Mouse (Mus musculus) intestine, embryonic 14.5 days (tissue): ENCODE measurements at regions not wholly inside any gene's neighbourhood (a gene's known extent, or its start where the extent isn't known, plus 50 kb on each side); places are given as distances from the start of the nearest gene placed in this dataset.

Experiments
- ATAC-seq: fragments of 200-750 bp; cut with Nextera tagmentation; replicated peaks from 2 replicates; pipeline ENCODE4 v1.8.0; 2017; ENCODE audit warnings: low read depth, moderate number of reproducible peaks, moderate TSS enrichment, moderate library complexity; ENCODE audit not compliant: low FRiP score, low TSS enrichment
- DNase-seq: peaks from one replicate; pipeline ENCODE4 v3.0.0-alpha.2; 2018; ENCODE audit warnings: low spot score
- H3K27ac ChIP-seq: fragments of 300-500 bp; sonication (generic); 2 replicates; pipeline ENCODE4 v1.5.1; 2014; ENCODE audit warnings: low read depth, mild to moderate bottlenecking, control low read depth
- H3K27me3 ChIP-seq: fragments of 300-500 bp; sonication (generic); replicated peaks from 2 replicates; pipeline ENCODE4 v1.6.1; 2014; ENCODE audit warnings: low read length, control low read depth; ENCODE audit not compliant: control insufficient read depth, insufficient read depth
- H3K36me3 ChIP-seq: fragments of 300-500 bp; sonication (generic); 2 replicates; pipeline ENCODE4 v1.6.1; 2014; ENCODE audit warnings: low read length, control low read depth; ENCODE audit not compliant: control insufficient read depth, insufficient read depth
- H3K4me1 ChIP-seq: fragments of 300-500 bp; sonication (generic); replicated peaks from 2 replicates; pipeline ENCODE4 v1.6.1; 2014; ENCODE audit warnings: low read length, control low read depth, mixed read lengths; ENCODE audit not compliant: control insufficient read depth, insufficient read depth
- H3K4me2 ChIP-seq: fragments of 300-500 bp; sonication (generic); 2 replicates; pipeline ENCODE4 v1.6.1; 2014; ENCODE audit warnings: low read length
- H3K4me3 ChIP-seq: fragments of 300-500 bp; sonication (generic); 2 replicates; pipeline ENCODE4 v1.5.1; 2014; ENCODE audit warnings: low read depth, low read length, control low read depth, mixed read lengths
- H3K9ac ChIP-seq: fragments of 300-500 bp; sonication (generic); 2 replicates; pipeline ENCODE4 v1.6.1; 2014; ENCODE audit warnings: mild to moderate bottlenecking, low read length
- H3K9me3 ChIP-seq: fragments of 300-500 bp; sonication (generic); 2 replicates; pipeline ENCODE4 v1.6.1; 2016; ENCODE audit warnings: low read length, control low read depth; ENCODE audit not compliant: control insufficient read depth
- WGBS: fragments of 180-500 bp; shearing (Covaris S2); extraction: QIAGEN DNeasy Blood & Tissue Kit; methylation state at CpG from one replicate; pipeline ENCODE4 v1.1.7; 2014; 5-methylcytosine and 5-hydroxymethylcytosine counted together

GRCm38 (mm10) chr17:63798961-63799531 is 63.8 kb upstream of the Fer start:
- H3K4me1 ChIP-seq, result no peaks in the 10 kb centered on the region
- H3K27ac ChIP-seq, result no peak overlapping the region
- DNase-seq (no peak), ATAC-seq (no peak)
- no peaks in the 10 kb centered on the region for H3K36me3 ChIP-seq
- no peak overlapping the region for H3K4me2 ChIP-seq
- no peak overlapping the region for H3K4me3 ChIP-seq
- no peaks in the 10 kb centered on the region for H3K9me3 ChIP-seq
- 75% methylated on average over 6 of the region's 6 CpGs for WGBS
- H3K27me3 ChIP-seq, result no peaks in the 10 kb centered on the region
- H3K9ac ChIP-seq, result no peak overlapping the region

GRCm38 (mm10) chr17:63801411-63801810 is 61.5 kb upstream of the Fer start:
- H3K4me2 ChIP-seq, result no peak overlapping the region
- H3K9ac ChIP-seq, result no peak overlapping the region
- no peaks in the 10 kb centered on the region for H3K27me3 ChIP-seq
- ATAC-seq (no peak), DNase-seq (no peak)
- no peaks in the 10 kb centered on the region for H3K36me3 ChIP-seq
- no peaks in the 10 kb centered on the region for H3K4me1 ChIP-seq
- no peaks in the 10 kb centered on the region for H3K9me3 ChIP-seq
- H3K27ac ChIP-seq, result no peak overlapping the region
- 93% methylated on average over 9 of the region's 9 CpGs for WGBS
- H3K4me3 ChIP-seq, result no peak overlapping the region

- Histone ChIP-seq H3K9me3 (no peaks in the 10 kb centered on the region), H3K27me3 (no peaks in the 10 kb centered on the region), H3K36me3 (no peaks in the 10 kb centered on the region), H3K9ac (no peak overlapping the region), H3K4me3 (no peak overlapping the region), H3K4me2 (no peak overlapping the region), H3K27ac (no peak overlapping the region), H3K4me1 (no peaks in the 10 kb centered on the region)
- DNase-seq (no peak), ATAC-seq (no peak)
- WGBS, result 71% methylated on average over 5 of the region's 5 CpGs
Observed at GRCm38 (mm10) chr17:63802846-63803245, 60.0 kb upstream of the Fer start.

DNA sequence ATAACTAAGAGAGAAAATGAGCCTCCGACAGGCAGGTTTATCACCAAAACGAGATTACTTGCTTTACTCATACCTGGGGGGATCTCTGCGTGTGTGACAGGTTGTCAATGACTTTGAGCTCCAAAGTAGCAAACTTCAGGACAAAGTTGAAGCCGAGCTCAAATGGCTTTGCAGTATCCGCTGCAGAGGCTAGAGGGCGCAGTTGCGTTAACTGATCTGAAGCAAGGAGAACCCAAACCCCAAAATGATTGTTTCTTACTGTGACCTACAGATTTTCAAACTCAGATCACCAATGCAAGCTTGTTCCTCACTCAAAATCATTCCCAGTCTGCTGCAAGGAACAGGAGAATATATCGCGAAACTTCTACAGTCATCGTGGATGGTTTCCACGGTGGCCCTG is 59.3 kb upstream of the Fer start:
- WGBS, result 30% methylated on average over 11 of the region's 11 CpGs

GRCm38 (mm10) chr17:63804416-63804815 is 58.4 kb upstream of the Fer start:
- H3K27me3 ChIP-seq, result no peaks in the 10 kb centered on the region
- H3K4me2 ChIP-seq, result no peak overlapping the region
- H3K9me3 ChIP-seq, result no peaks in the 10 kb centered on the region
- WGBS, result 90% methylated on average over 4 of the region's 4 CpGs
- DNase-seq, result no peak
- H3K9ac ChIP-seq, result no peak overlapping the region
- no peak overlapping the region for H3K27ac ChIP-seq
- no peak overlapping the region for H3K4me3 ChIP-seq
- no peaks in the 10 kb centered on the region for H3K4me1 ChIP-seq
- no peak for ATAC-seq
- H3K36me3 ChIP-seq, result no peaks in the 10 kb centered on the region

More for the DNA sequence above, 59.3 kb upstream of the Fer start:
- Histone ChIP-seq H3K4me2 (no peak overlapping the region), H3K27me3 (no peaks in the 10 kb centered on the region), H3K9me3 (no peaks in the 10 kb centered on the region), H3K4me3 (no peak overlapping the region), H3K27ac (no peak overlapping the region), H3K36me3 (no peaks in the 10 kb centered on the region), H3K4me1 (no peaks in the 10 kb centered on the region), H3K9ac (no peak overlapping the region)
- ATAC-seq (no peak), DNase-seq (peak; percentile 90)

GRCm38 (mm10) chr17:63806360-63806759 is 56.5 kb upstream of the Fer start:
- 83% methylated on average over 10 of the region's 10 CpGs for WGBS

DNA sequence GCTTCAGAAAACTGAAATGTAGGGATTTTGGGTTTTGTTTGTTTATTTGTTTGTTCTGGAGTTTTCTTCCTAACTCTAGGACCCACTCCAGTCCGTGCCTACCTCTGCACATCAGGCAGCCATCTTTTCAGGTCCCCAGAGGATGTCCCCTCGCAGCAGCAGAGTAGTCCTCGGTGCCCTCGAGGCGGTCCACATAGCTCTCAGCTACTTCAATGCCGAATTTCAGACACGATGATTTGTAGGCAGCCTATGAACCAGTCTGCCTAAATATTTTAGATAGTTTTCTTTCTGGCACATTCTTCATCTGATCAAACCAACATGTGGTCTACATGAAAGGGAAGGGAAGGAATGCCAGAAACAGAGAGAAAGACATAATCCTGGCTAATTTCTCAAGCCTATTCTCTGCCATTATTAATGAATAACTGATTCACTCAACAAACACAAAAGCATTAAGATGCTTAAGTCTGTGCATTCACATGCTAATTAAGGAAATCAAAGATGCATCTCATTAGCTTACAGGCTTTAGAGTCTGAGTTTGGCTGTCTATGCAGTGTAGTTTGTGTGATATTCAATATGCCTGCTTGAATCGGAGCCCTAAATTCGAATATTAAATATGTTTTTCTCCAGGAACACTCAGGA is 55.2 kb upstream of the Fer start:
- Histone ChIP-seq H3K9me3 (no peaks in the 10 kb centered on the region), H3K4me1 (no peaks in the 10 kb centered on the region), H3K36me3 (no peaks in the 10 kb centered on the region), H3K4me2 (no peak overlapping the region), H3K9ac (no peak overlapping the region), H3K27ac (no peak overlapping the region), H3K27me3 (no peaks in the 10 kb centered on the region), H3K4me3 (no peak overlapping the region)
- DNase-seq, result no peak
- no peak for ATAC-seq
- 87% methylated on average over 9 of the region's 9 CpGs for WGBS

More at GRCm38 (mm10) chr17:63806360-63806759, 56.5 kb upstream of the Fer start:
- H3K27ac ChIP-seq, result no peak overlapping the region
- H3K9me3 ChIP-seq, result no peaks in the 10 kb centered on the region
- ATAC-seq, result no peak
- H3K9ac ChIP-seq, result no peak overlapping the region
- DNase-seq, result no peak
- no peaks in the 10 kb centered on the region for H3K4me1 ChIP-seq
- H3K4me3 ChIP-seq, result no peak overlapping the region
- H3K4me2 ChIP-seq, result no peak overlapping the region
- no peaks in the 10 kb centered on the region for H3K27me3 ChIP-seq
- H3K36me3 ChIP-seq, result no peaks in the 10 kb centered on the region

DNA sequence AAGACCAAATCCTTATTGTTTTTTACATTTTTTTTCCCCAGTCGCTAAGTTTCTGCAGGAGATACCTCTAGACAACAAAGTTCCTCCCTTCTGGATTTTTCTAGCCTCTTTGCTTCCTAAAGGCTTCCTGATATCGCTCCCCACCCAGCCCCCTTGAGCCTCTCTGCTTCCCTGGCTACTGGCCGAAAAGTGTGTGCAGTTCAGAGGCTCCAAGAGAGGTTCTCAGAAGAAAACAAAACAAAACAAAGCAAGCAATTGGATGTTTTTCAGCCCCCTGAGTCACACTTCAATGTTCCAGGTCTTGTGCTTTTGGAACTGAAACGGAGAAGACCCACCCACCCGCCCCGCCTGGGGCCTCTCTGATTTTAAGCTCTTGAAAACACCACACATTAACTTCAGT is 54.1 kb upstream of the Fer start:
- Histone ChIP-seq H3K27ac (no peak overlapping the region), H3K36me3 (no peaks in the 10 kb centered on the region), H3K4me2 (no peak overlapping the region), H3K4me3 (no peak overlapping the region), H3K9ac (no peak overlapping the region), H3K4me1 (no peaks in the 10 kb centered on the region), H3K27me3 (no peaks in the 10 kb centered on the region), H3K9me3 (no peaks in the 10 kb centered on the region)
- no peak for DNase-seq
- 88% methylated on average over 6 of the region's 6 CpGs for WGBS
- no peak for ATAC-seq

DNA sequence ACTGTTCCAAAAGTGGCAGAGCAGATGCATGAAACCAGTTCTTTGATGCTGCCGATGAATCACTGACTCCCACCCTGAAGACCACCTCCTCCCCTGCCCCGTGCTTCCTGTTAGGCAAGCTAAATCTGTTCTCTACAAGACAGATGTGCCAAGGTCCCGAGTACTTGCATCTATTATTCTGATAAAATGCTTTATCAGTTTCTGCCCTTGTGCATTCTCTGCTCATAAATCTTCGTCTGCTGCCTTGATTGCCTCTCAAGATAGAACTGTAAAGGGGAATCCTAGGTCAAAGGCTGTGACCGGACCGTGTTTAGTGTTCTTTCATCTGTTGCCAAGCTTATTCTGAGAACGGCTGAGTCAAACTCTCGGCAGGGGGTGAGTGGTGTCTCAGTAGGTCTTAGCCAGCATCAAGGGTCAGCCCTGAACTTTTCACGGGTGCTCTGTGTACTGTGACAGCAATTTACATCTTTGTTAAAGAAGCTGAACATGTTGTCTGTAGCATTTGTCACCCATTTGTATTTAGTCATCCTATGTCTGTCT is 51.5 kb upstream of the Fer start:
- no peak for ATAC-seq
- 36% methylated on average over 9 of the region's 9 CpGs for WGBS
- Histone ChIP-seq H3K4me3 (no peak overlapping the region), H3K9ac (no peak overlapping the region), H3K36me3 (no peaks in the 10 kb centered on the region), H3K9me3 (no peaks in the 10 kb centered on the region), H3K4me1 (no peaks in the 10 kb centered on the region), H3K27me3 (no peaks in the 10 kb centered on the region), H3K27ac (no peak overlapping the region), H3K4me2 (no peak overlapping the region)
- DNase-seq, result no peak
